9 mouse cellular contexts compared by ENCODE assay signal in the genomic region with DNA sequence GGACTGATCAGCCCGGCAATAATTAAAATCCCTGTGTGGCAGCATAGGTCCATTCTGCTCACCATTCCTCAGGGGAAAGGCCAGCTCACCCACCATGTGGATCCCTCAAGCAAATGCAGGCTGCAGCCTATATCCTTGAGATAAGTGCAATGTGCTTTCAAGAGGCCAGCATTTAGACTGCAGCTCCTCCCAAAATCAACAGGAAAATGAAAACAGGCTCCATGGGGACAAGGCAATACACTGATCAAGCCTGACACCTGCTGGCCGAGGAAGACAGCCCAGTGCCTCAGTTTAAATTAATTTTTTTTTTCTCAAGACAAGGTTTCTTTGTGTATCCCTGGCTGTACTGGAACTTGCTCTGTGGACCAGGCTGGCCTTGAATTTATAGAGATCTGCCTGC. TPM values are rescaled to one million over a fixed set of nuclear protein-coding genes. Genes with fewer than 3 reads are reported as not detected.
A peak's percentile ranks its signal among the peaks of the same experiment; 100 is the strongest.
DNase-seq lines count a peak whose midpoint lies in the region; ATAC-seq and TF ChIP-seq lines count a peak whose summit lies in the region.
"Had no signal": no experiment of that assay in that cellular context is flagged by ENCODE, and none has a peak within 500 bp of the region (broad histone marks: within the 10 kb centered on the region; RNA-seq: fewer than 3 reads in every experiment).

No protein-coding gene starts in this region.

- TF ChIP-seq RAD21 in CH12.LX (IDR thresholded peaks at IDR 0.05; ENCODE audit: low read depth, low read length) = peak; percentile 67

- no peak overlapping the region for H3K27ac ChIP-seq in CH12.LX (ENCODE audit: insufficient read depth, low read depth)
- no peak overlapping the region for H3K27ac ChIP-seq in neural tube, embryonic 13.5 days (replicated peaks)
- H3K27ac ChIP-seq: liver, embryonic 15.5 days had no signal

- no peak for TF ChIP-seq POLR2A in CH12.LX (IDR thresholded peaks at IDR 0.05; ENCODE audit: low read depth, low read length)

- no peak overlapping the region for H3K4me3 ChIP-seq in CH12.LX (replicated peaks in 1 of 3; ENCODE audit: low read depth in 2 of 3, low read length in 2 of 3, poor library complexity in 1 of 3)
- H3K4me3 ChIP-seq in neural tube, embryonic 13.5 days = no peak overlapping the region
- H3K4me3 ChIP-seq: liver, embryonic 15.5 days had no signal

- no peak overlapping the region for H3K4me2 ChIP-seq in CH12.LX (ENCODE audit: insufficient read depth, low read depth, poor library complexity, severe bottlenecking)
- H3K4me2 ChIP-seq in neural tube, embryonic 13.5 days = no peak overlapping the region
- H3K4me2 ChIP-seq: liver, embryonic 15.5 days had no signal

- no peak for TF ChIP-seq EP300 in CH12.LX (IDR thresholded peaks at IDR 0.05; ENCODE audit: low read length)

- TF ChIP-seq CTCF in CH12.LX (conservative IDR thresholded peaks at IDR 0.05 in 1 of 2, IDR thresholded peaks at IDR 0.05 in 1 of 2; ENCODE audit: low read depth in 2 of 2, low read length in 2 of 2) = peak; percentile 13 to 64; a peak in 2 of 4 replicates

- H3K27me3 ChIP-seq in CH12.LX (replicated peaks) = no peaks in the 10 kb centered on the region
- no peaks in the 10 kb centered on the region for H3K27me3 ChIP-seq in neural tube, embryonic 13.5 days
- H3K27me3 ChIP-seq: liver, embryonic 15.5 days had no signal

- 0 out of 2 replicates have a peak, but pooled peaks have one; percentile 27 for ATAC-seq in neural tube, embryonic 13.5 days (ENCODE audit: low read depth)
- ATAC-seq in megakaryocyte, adult 5-6 weeks (ENCODE audit: poor library complexity, severe bottlenecking) = no peak

- no peaks in the 10 kb centered on the region for H3K4me1 ChIP-seq in CH12.LX (ENCODE audit: control insufficient read depth in 1 of 2, insufficient read depth in 2 of 2)
- H3K4me1 ChIP-seq in neural tube, embryonic 13.5 days (replicated peaks) = no peaks in the 10 kb centered on the region
- H3K4me1 ChIP-seq: liver, embryonic 15.5 days had no signal

- 62% methylated on average over 2 of the region's 2 CpGs for WGBS in neural tube, embryonic 13.5 days

- DNase-seq in heart, adult 18-20 months = peak; percentile 38 to 72
- no peak for DNase-seq in heart, postnatal 25 days (ENCODE audit: low spot score)
- DNase-seq in CH12.LX (ENCODE audit: extremely low read depth) = peak; percentile 33
- DNase-seq in cerebellum, adult 8-10 months = peak; percentile 21
- peak; percentile 62 for DNase-seq in heart, postnatal 4 days
- peak; percentile 25 for DNase-seq in left cerebral cortex, postnatal 4 days

- dilution Hi-C loops in CH12.LX (cut with MboI; ENCODE audit: extremely low pct_ligation_motif_present, extremely low pct_unique_long_range_greater_than_20kb, low sequenced_read_pairs) = no loop called here

- peaks cover 47 to 93% of the 10 kb centered on the region in 2 experiments for H3K36me3 ChIP-seq in CH12.LX (replicated peaks in 1 of 2; ENCODE audit: control insufficient read depth in 1 of 2, insufficient read depth in 1 of 2, low read length in 1 of 2)
- H3K36me3 ChIP-seq in neural tube, embryonic 13.5 days = peaks cover 44% of the 10 kb centered on the region

- intact Hi-C loops in heart, postnatal 25 days (cut with DNase I) = loop anchor here (5.0 kb wide), 1 partner anchor 86 kb away; no protein-coding TSS in a partner anchor
- intact Hi-C loops in left cerebral cortex, postnatal 4 days (cut with DNase I) = no loop called here

- no peaks in the 10 kb centered on the region for H3K79me2 ChIP-seq in CH12.LX (replicated peaks; ENCODE audit: control insufficient read depth, extremely low read depth, insufficient read depth, poor library complexity, severe bottlenecking)

- in situ Hi-C loops in CH12.LX (cut with MboI; ENCODE audit: low pct_ligation_motif_present, low pct_unique_long_range_greater_than_20kb, low sequenced_read_pairs) = loop anchor here (25.0 kb wide), 1 partner anchor 371 kb away; no protein-coding TSS in a partner anchor

- H3K9ac ChIP-seq in CH12.LX (ENCODE audit: insufficient read depth, low read depth) = no peak overlapping the region
- H3K9ac ChIP-seq in neural tube, embryonic 13.5 days = no peak overlapping the region
- H3K9ac ChIP-seq: liver, embryonic 15.5 days had no signal

- peaks cover 2% of the 10 kb centered on the region for H3K9me3 ChIP-seq in CH12.LX (replicated peaks; ENCODE audit: low read length)
- H3K9me3 ChIP-seq in neural tube, embryonic 13.5 days = no peaks in the 10 kb centered on the region
- H3K9me3 ChIP-seq: liver, embryonic 15.5 days had no signal

TF ChIP-seq in CH12.LX, 34 proteins besides CTCF, POLR2A, EP300 and RAD21:
- TF ChIP-seq JUND (conservative IDR thresholded peaks at IDR 0.05; ENCODE audit: low read depth, low read length) = no peak
- no peak for TF ChIP-seq SIN3A (IDR thresholded peaks at IDR 0.05; ENCODE audit: low read length)
- peak; percentile 81 for TF ChIP-seq ZNF384 (IDR thresholded peaks at IDR 0.05; ENCODE audit: low read depth, low read length)
- TF ChIP-seq SMC3 (IDR thresholded peaks at IDR 0.05; ENCODE audit: low read depth, low read length) = peak; percentile 46
- no peak for TF ChIP-seq BHLHE40 (IDR thresholded peaks at IDR 0.05; ENCODE audit: low read depth, low read length)
- no peak for TF ChIP-seq TCF12 (IDR thresholded peaks at IDR 0.05; ENCODE audit: low read depth, low read length)
- TF ChIP-seq MAFK (IDR thresholded peaks at IDR 0.05; ENCODE audit: insufficient replicate concordance, low read length) = no peak
- no peak for TF ChIP-seq CHD1 (IDR thresholded peaks at IDR 0.05; ENCODE audit: low read depth, low read length)
- no peak for TF ChIP-seq HCFC1 (IDR thresholded peaks at IDR 0.05; ENCODE audit: low read depth, low read length)
- no peak for TF ChIP-seq ETS1 (conservative IDR thresholded peaks at IDR 0.05; ENCODE audit: low read depth, low read length)

RNA-seq across cellular contexts. Expression of gene Pus7, which starts 24.9 kb away (rescaled TPM):
- total RNA-seq in heart, adult 18-20 months (2021) = 10 to 100 TPM in 1 of 2 experiments, 1 to 10 TPM in 1; 9.7 to 10.5 TPM
- total RNA-seq in heart, postnatal 25 days (2021) = 1 to 10 TPM; 8.6 to 9.4 TPM
- total RNA-seq in CH12.LX (2012; rRNA removed) (35.3 and 47.2 TPM in 2 replicates), CH12.LX (2014; rRNA removed) (62.9 and 66.9 TPM in 2 replicates)
- 61.9 and 74.7 TPM in 2 replicates for polyA plus RNA-seq in CH12.LX (2012; ENCODE audit: insufficient read length, low read depth)
- 10 to 100 TPM; 17.2 to 17.9 TPM for total RNA-seq in heart, postnatal 4 days (2021)
- 10 to 100 TPM; 26.3 to 32.7 TPM for total RNA-seq in left cerebral cortex, postnatal 4 days (2021)
- 18.3 and 20.3 TPM in 2 replicates for polyA plus RNA-seq in neural tube, embryonic 13.5 days (2015; fragmentation: Nextera tagmentation; extraction: Ambion mirVana)
- total RNA-seq in megakaryocyte, adult 5-6 weeks (2015) = 4.7 and 5.0 TPM in 2 replicates
- total RNA-seq in megakaryocyte, adult 5-6 weeks (2017) = 5.1 and 12.0 TPM in 2 replicates

RNA-seq across cellular contexts. Expression of gene Rint1, which starts 28.9 kb away (rescaled TPM):
- total RNA-seq in heart, adult 18-20 months (2021) = 10 to 100 TPM; 14.7 to 15.0 TPM
- 10 to 100 TPM; 11.3 to 12.5 TPM for total RNA-seq in heart, postnatal 25 days (2021)
- total RNA-seq in CH12.LX (2012; rRNA removed) = 16.2 and 18.2 TPM in 2 replicates
- total RNA-seq in CH12.LX (2014; rRNA removed) = 17.6 and 19.5 TPM in 2 replicates
- 14.7 and 15.6 TPM in 2 replicates for polyA plus RNA-seq in CH12.LX (2012; ENCODE audit: insufficient read length, low read depth)
- 10 to 100 TPM; 19.0 to 21.7 TPM for total RNA-seq in heart, postnatal 4 days (2021)
- 10 to 100 TPM; 23.5 to 24.0 TPM for total RNA-seq in left cerebral cortex, postnatal 4 days (2021)
- 33.8 and 37.9 TPM in 2 replicates for polyA plus RNA-seq in neural tube, embryonic 13.5 days (2015; fragmentation: Nextera tagmentation; extraction: Ambion mirVana)
- 11.9 and 14.2 TPM in 2 replicates for total RNA-seq in megakaryocyte, adult 5-6 weeks (2015)
- total RNA-seq in megakaryocyte, adult 5-6 weeks (2017) = 12.0 and 16.3 TPM in 2 replicates
